Mouse (Mus musculus): ENCODE data around the gene Rpain. TPM values are rescaled to one million over a fixed set of nuclear protein-coding genes. Genes with fewer than 3 reads are reported as not detected.

The Rpain gene
- polyA plus RNA-seq (2016; fragmentation: Nextera tagmentation; extraction: Ambion mirVana), result 83.9 and 89.5 TPM in 2 replicates

DNA sequence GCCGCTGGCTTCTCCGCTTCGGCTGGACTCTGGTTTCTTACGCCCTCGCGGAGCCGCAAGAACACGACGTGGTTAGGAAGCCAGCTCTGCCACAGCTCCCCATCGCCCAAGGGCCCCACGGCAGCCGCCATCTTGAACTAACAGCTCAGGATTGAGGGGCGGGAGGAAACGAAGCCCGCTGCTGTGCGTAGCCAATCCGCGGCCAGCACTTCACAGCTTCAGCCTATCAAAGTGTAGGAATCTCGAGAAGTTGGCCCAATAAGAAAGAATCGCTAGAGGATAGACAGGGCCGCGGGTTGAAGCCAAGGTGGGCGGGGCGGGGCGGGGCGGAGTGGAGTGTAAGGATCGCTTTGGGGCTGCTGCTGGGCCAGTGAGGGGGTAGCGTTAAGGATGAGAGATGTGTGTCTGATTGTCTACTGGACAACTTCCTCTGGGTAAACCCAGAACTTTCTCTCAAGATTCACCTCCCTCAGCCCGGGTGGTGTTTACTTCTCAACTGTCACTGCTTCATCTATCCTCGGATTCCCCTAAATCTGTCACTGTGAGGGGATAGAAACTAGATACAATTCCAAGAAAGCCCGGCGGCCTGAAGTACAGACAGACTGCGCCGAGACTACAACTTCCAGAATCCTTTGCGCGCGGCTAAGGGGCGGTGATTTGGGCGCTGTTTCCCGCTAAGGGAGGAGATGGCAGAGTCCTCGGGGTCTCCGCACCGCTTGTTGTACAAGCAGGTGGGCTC lies at the start of gene Rpain, which contains the start of gene Nup88:
TSS of gene Rpain (plus strand) at position 393 of the 739 bp plus-strand sequence.
TSS of gene Nup88 (minus strand) at position 153 of the 739 bp plus-strand sequence.
- H3K4me2 ChIP-seq, result peak within 1 kb of the TSS; percentile 75
- H3K9ac ChIP-seq, result peak within 1 kb of the TSS; percentile 87
- peak within 1 kb of the TSS; percentile 88 for H3K4me3 ChIP-seq (replicated peaks)
- peak within 1 kb of the TSS; percentile 94 for H3K27ac ChIP-seq
- WGBS, result under 1% methylated on average over 43 of the region's 43 CpGs
- no peaks in the 10 kb centered on the region for H3K27me3 ChIP-seq
- no peaks in the 10 kb centered on the region for H3K9me3 ChIP-seq
- ATAC-seq (ENCODE audit: low FRiP score), result peak; percentile 98
- H3K4me1 ChIP-seq, result peaks cover 22% of the 10 kb centered on the region
- peaks cover 42% of the 10 kb centered on the region for H3K36me3 ChIP-seq (replicated peaks)

DNA sequence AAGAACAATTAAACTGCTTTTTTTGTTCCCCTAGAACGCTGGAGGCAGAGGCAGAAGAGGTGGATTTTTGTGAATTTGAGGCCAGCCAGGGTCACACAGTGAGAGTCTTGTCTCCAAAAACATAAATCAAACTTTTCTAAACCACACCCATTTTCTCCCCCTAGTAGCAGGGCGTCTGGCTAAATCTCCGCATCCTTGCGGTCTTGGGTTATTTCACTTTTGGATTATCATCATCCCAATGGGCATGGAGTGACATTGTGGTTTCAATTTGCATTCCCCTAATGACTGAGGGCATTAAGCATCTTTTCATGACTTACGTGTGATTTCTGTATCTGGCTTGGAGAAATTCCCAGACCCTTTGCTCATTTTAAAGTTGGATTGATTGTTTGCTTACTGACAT lies 38.6 kb upstream of the Rpain start:
- no peak overlapping the region for H3K9ac ChIP-seq
- no peak overlapping the region for H3K4me3 ChIP-seq (replicated peaks)
- H3K27me3 ChIP-seq, result no peaks in the 10 kb centered on the region
- peaks cover 44% of the 10 kb centered on the region for H3K36me3 ChIP-seq (replicated peaks)
- H3K9me3 ChIP-seq, result no peaks in the 10 kb centered on the region
- H3K4me1 ChIP-seq, result no peaks in the 10 kb centered on the region
- WGBS, result 92% methylated on average over 5 of the region's 5 CpGs
- ATAC-seq (ENCODE audit: low FRiP score), result no peak
- no peak overlapping the region for H3K4me2 ChIP-seq
- no peak overlapping the region for H3K27ac ChIP-seq

DNA sequence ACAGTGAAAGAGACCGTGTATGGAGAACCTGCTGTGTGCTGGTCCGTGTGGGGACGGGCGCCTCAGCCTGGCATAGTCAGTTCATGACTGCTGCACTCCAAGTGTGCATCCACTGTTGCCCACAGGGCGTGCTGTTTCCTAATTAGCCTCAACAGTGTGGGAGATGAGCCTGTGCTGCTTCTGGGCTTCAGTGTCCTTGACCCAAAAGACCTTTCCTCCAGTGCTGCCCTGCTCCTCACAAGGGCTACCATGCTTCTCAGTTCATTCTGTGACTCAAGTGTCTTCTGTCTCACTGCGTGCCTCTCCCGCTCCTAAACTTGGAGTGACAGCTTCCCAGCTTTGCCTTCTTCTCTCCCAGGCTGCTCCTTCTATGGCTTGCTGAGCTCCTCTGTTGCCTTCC lies 34.7 kb upstream of the Rpain start:
- no peaks in the 10 kb centered on the region for H3K27me3 ChIP-seq
- H3K4me2 ChIP-seq, result no peak overlapping the region
- H3K9ac ChIP-seq, result no peak overlapping the region
- ATAC-seq (ENCODE audit: low FRiP score), result no peak
- H3K4me3 ChIP-seq (replicated peaks), result no peak overlapping the region
- peaks cover 62% of the 10 kb centered on the region for H3K36me3 ChIP-seq (replicated peaks)
- WGBS, result 88% methylated on average over 7 of the region's 7 CpGs
- H3K9me3 ChIP-seq, result no peaks in the 10 kb centered on the region
- H3K27ac ChIP-seq, result no peak overlapping the region
- no peaks in the 10 kb centered on the region for H3K4me1 ChIP-seq

DNA sequence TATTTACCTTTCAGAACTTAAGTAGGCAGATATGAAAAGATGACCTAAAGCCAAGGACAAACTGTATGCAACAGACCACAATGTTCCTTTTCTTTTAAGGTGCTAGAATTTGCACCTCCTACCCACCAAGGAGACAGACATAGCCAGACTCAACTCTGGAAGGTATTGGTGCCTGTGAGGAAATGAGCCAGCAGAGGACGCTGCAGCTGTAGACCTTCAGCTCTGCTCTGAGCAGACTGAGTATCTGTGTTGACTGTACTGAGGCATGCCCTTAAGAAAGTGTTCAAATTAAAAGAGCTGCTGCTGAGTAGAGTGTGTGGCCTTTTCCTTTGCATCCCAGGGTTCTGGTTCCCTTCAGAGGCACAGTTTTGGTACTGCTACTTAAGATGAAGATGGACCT lies 27.4 kb upstream of the Rpain start:
- 86% methylated on average over 1 of the region's 1 CpGs for WGBS
- Histone ChIP-seq H3K36me3 (replicated peaks) (peaks cover 81% of the 10 kb centered on the region), H3K27ac (no peak overlapping the region), H3K27me3 (no peaks in the 10 kb centered on the region), H3K4me2 (no peak overlapping the region), H3K9ac (no peak overlapping the region), H3K4me1 (no peaks in the 10 kb centered on the region), H3K9me3 (no peaks in the 10 kb centered on the region), H3K4me3 (replicated peaks) (no peak overlapping the region)
- ATAC-seq (ENCODE audit: low FRiP score), result no peak

DNA sequence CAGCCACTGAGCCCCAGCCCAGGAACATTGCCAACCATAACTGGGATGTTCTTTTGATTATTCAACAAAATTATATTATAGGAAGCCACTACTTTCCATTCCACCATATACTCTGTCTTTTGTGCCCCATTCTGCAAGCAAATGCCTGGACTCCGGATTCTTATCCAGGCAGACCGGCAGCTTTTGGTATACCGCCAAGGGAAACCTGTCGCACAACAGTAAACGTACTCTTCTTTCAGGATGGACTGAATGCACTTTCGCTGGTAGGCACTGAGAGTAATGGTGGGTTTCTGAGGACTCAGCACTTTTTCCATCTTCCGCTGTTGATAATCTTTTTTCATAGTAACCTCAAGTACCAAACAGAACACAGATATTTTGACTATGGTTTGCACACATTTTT lies 26.4 kb upstream of the Rpain start:
- Histone ChIP-seq H3K27ac (no peak overlapping the region), H3K9ac (no peak overlapping the region), H3K36me3 (replicated peaks) (peaks cover 89% of the 10 kb centered on the region), H3K27me3 (no peaks in the 10 kb centered on the region), H3K9me3 (no peaks in the 10 kb centered on the region), H3K4me1 (no peaks in the 10 kb centered on the region), H3K4me2 (no peak overlapping the region), H3K4me3 (replicated peaks) (no peak overlapping the region)
- 92% methylated on average over 7 of the region's 7 CpGs for WGBS
- ATAC-seq (ENCODE audit: low FRiP score), result no peak

DNA sequence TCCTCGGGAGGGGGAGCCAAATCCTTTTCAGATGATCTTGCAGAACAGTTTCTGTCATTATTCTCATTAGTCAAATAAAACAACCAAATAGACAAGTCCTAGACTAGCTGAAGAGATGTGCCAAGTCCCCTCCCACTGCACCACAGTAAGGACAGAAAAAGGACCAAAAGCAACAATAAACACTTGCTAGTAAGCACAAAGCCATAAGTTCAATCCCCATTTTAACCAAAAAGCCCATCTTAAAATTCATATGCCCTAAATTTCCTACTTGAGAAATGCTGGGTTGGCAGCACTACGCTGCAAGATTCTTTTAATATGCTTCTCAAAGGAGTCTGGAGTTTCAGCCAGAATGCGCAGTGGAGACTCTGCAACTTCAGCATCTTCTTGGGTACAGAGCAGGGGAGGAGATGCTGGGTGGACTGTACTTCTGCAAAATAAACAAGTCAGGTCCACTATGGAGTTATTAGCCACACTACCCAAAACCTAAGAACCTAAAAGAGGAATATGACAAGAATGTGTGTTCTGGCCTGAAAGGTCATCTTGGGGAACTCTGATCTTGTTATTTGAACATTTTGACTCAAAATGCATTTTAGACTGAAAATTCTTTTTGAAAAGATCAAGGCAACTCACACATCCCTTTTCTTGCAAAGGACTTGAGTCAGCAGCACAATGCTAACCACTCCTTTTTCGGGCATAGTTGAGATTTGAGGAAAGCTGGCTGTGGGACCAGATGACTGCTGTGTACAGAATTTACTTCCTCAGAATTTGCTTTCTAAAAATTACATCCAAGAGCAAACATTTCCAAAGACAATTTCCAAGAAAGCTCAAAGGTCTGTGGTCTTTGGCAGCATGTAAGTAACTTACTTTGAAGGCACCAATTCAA lies 24.8 kb upstream of the Rpain start:
- ATAC-seq (ENCODE audit: low FRiP score), result no peak
- Histone ChIP-seq H3K9ac (no peak overlapping the region), H3K9me3 (no peaks in the 10 kb centered on the region), H3K4me2 (no peak overlapping the region), H3K4me3 (replicated peaks) (no peak overlapping the region), H3K4me1 (no peaks in the 10 kb centered on the region), H3K27me3 (no peaks in the 10 kb centered on the region), H3K36me3 (replicated peaks) (peaks cover 89% of the 10 kb centered on the region), H3K27ac (no peak overlapping the region)
- WGBS, result 94% methylated on average over 4 of the region's 4 CpGs

DNA sequence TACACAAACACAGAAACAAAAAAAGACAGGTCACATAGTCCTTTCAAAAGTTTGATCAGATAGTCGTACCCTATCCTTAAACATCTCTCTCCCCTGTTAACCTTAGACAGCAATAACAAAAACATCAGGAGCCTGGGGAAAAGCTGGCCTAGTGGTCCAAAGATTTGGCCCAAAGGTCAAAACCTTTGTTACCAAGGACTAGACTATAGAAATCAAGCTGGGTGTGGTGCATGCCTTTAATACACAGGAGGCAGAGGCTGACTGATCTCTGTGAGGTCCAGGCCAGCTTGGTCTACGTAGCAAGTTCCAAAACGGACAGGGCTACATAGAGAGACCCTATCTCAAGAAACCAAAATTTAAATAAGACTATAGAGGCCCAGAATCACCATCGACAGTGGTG lies 15.3 kb upstream of the Rpain start:
- Histone ChIP-seq H3K27me3 (no peaks in the 10 kb centered on the region), H3K9me3 (no peaks in the 10 kb centered on the region), H3K9ac (no peak overlapping the region), H3K36me3 (replicated peaks) (peaks cover 96% of the 10 kb centered on the region), H3K27ac (no peak overlapping the region), H3K4me1 (no peaks in the 10 kb centered on the region), H3K4me3 (replicated peaks) (no peak overlapping the region), H3K4me2 (no peak overlapping the region)
- ATAC-seq (ENCODE audit: low FRiP score), result no peak
- WGBS, result 90% methylated on average over 4 of the region's 4 CpGs

DNA sequence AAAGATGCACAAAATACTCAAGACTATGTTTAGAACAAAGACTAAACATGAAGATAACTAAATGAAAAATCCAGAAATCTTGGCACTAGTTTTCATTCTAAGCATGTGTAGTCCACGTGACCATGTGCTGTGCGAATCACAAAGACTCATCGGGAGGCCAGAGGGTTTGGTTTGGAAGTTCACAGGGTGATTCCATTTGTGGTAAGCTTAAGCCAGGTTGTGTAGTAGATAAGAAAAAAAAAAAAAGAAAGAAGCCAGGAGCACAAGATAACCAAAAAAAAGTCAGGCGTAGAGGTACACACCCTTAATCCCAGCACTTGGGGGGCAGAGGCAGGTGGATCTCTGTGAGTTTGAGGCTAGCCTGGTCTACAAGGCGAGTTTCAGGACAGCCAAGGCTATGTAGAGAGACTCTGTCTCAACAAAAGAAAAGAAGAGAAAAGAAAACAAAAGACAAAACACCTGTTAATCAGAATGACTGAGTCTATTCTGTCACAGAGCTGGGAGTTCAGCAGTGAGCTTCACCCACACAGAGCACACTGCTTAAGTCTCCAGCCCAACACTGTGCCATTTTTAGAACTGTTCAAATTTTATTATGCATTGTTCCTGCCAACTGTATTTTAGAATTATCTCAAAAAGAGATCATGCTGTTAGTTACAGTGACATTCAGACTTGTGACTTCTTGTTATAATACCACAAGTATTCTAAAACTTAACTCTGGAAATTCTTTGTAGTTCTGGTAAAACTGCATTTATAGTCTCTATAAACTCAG lies 9.0 kb upstream of the Rpain start:
- Histone ChIP-seq H3K4me3 (replicated peaks) (no peak overlapping the region), H3K36me3 (replicated peaks) (peaks cover 95% of the 10 kb centered on the region)

DNA sequence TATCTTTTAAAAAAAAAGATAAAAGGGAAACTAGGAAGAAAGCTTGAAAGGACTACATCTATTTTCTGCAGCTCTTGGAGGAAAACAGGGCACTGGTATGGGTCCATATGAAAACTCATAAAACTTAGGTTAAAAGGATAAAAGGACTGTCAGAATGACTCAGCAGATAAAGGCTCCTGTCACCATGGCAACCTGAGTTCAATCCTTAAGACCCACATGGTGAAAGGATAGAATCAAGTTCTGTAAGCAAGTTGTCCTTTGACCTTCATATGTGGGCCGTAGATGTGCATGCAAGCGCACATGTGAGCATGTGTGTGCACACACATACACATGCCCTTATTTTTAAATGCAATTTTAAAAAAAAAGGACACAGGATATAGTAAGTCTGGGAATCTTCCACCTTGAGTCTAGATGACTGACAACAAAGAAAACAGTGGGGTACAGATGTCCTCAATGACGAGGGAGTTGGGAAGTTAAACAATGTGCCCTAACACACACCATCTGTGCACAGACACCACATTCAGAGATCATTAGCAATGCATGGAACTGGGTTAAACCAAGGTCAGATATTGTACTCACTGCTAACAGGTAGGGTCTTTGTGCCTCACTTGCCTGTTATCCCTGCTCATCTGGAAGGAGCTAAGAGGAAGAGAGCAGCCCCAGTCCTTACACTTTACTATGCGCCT lies 5.6 kb upstream of the Rpain start:
- H3K27me3 ChIP-seq, result no peaks in the 10 kb centered on the region
- H3K27ac ChIP-seq, result no peak overlapping the region
- 78% methylated on average over 4 of the region's 4 CpGs for WGBS
- no peak overlapping the region for H3K4me3 ChIP-seq (replicated peaks)
- no peaks in the 10 kb centered on the region for H3K9me3 ChIP-seq
- no peak for ATAC-seq (ENCODE audit: low FRiP score)
- peaks cover 72% of the 10 kb centered on the region for H3K36me3 ChIP-seq (replicated peaks)
- no peak overlapping the region for H3K4me2 ChIP-seq
- H3K9ac ChIP-seq, result no peak overlapping the region
- peaks cover 16% of the 10 kb centered on the region for H3K4me1 ChIP-seq

More for the DNA sequence above, 9.0 kb upstream of the Rpain start:
- Histone ChIP-seq H3K4me1 (no peaks in the 10 kb centered on the region), H3K9me3 (no peaks in the 10 kb centered on the region), H3K9ac (no peak overlapping the region), H3K27me3 (no peaks in the 10 kb centered on the region), H3K27ac (no peak overlapping the region), H3K4me2 (no peak overlapping the region)
- 93% methylated on average over 5 of the region's 5 CpGs for WGBS
- ATAC-seq (ENCODE audit: low FRiP score), result no peak

DNA sequence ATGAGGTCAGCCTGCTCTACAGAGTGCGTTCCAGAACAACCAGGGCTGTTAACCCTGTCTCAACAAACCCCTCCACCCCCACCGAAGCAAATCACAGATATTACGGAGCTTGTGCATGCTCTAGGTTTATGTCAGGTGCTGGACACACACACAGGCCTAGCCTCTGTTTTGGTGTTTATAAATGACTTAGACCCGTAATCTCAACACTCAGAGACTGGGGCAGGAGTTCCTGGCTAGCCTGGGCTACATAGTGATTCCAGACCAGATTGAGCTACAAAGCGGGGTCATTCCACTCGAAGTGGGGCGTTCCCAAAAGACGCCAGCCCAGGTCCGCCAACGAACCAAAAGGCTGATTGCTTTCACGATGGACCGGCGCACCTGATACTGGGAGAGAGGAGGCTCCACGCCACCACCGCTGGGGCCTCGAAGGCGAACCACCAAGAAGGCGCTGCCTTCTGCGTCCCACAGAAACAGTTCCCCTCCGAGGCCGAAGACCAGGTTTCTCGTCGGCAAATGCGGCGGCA lies 680 bp upstream of the Rpain start:
- H3K4me2 ChIP-seq, result peak overlapping the region; percentile 75
- under 1% methylated on average over 25 of the region's 25 CpGs for WGBS
- peak overlapping the region; percentile 88 for H3K4me3 ChIP-seq (replicated peaks)
- H3K27ac ChIP-seq, result peak overlapping the region; percentile 89
- ATAC-seq (ENCODE audit: low FRiP score), result peak; percentile 22; the same call in 1 of the 2 replicates
- H3K4me1 ChIP-seq, result peaks cover 22% of the 10 kb centered on the region
- H3K9ac ChIP-seq, result peak overlapping the region; percentile 87
- H3K27me3 ChIP-seq, result no peaks in the 10 kb centered on the region
- H3K9me3 ChIP-seq, result no peaks in the 10 kb centered on the region
- H3K36me3 ChIP-seq (replicated peaks), result peaks cover 42% of the 10 kb centered on the region
